Mouse (Mus musculus): ENCODE results near the gene Cers3.

Cers3 gene

GRCm38 (mm10) chr7:66786476-66786875 lies 43.2 kb downstream of the Cers3 start:
- no peak for DNase-seq

- DNase-seq: no peak
Measured at GRCm38 (mm10) chr7:66787816-66788215, 44.5 kb downstream of the Cers3 start.

- no peak for DNase-seq
Measured at GRCm38 (mm10) chr7:66789860-66790748, 46.8 kb downstream of the Cers3 start.

GRCm38 (mm10) chr7:66791022-66791421 lies 47.7 kb downstream of the Cers3 start:
- DNase-seq: no peak

- DNase-seq: no peak
Measured at GRCm38 (mm10) chr7:66796909-66797308, 53.6 kb downstream of the Cers3 start.

- DNase-seq: no peak
Measured at GRCm38 (mm10) chr7:66797345-66797744, 54.0 kb downstream of the Cers3 start.

GRCm38 (mm10) chr7:66798826-66799225 lies 55.5 kb downstream of the Cers3 start:
- DNase-seq: no peak

GRCm38 (mm10) chr7:66800784-66801183 lies 57.5 kb downstream of the Cers3 start:
- DNase-seq: no peak

- DNase-seq: no peak
Measured at GRCm38 (mm10) chr7:66801785-66802184, 58.5 kb downstream of the Cers3 start.

- DNase-seq: no peak
Measured at GRCm38 (mm10) chr7:66803798-66804197, 60.5 kb downstream of the Cers3 start.

GRCm38 (mm10) chr7:66806801-66807200 lies 63.5 kb downstream of the Cers3 start:
- DNase-seq: no peak

- DNase-seq: no peak
Measured at GRCm38 (mm10) chr7:66810436-66810835, 67.1 kb downstream of the Cers3 start.

- DNase-seq: no peak
Measured at GRCm38 (mm10) chr7:66811294-66811693, 68.0 kb downstream of the Cers3 start.

- no peak for DNase-seq
Measured at GRCm38 (mm10) chr7:66812289-66812688, 69.0 kb downstream of the Cers3 start.

- no peak for DNase-seq
Measured at GRCm38 (mm10) chr7:66812737-66813136, 69.4 kb downstream of the Cers3 start.

- no peak for DNase-seq
Measured at GRCm38 (mm10) chr7:66813172-66813571, 69.9 kb downstream of the Cers3 start.

GRCm38 (mm10) chr7:66815526-66815925 lies 72.2 kb downstream of the Cers3 start:
- DNase-seq: no peak

GRCm38 (mm10) chr7:66820034-66820433 lies 76.7 kb downstream of the Cers3 start:
- DNase-seq: peak; percentile 33

- DNase-seq: no peak
Measured at GRCm38 (mm10) chr7:66830803-66831202, 87.5 kb downstream of the Cers3 start.

GRCm38 (mm10) chr7:66831295-66831694 lies 88.0 kb downstream of the Cers3 start:
- DNase-seq: peak; percentile 53

GRCm38 (mm10) chr7:66839463-66840007 lies 96.2 kb downstream of the Cers3 start, which contains the start of gene Adamts17:
Gene Adamts17, plus strand, starts transcription at chr7:66839735.
- peak; percentile 91 for DNase-seq

GRCm38 (mm10) chr7:66840008-66840719 lies 96.9 kb downstream of the Cers3 start:
- peak; percentile 68 for DNase-seq

GRCm38 (mm10) chr7:66841165-66841564 lies 97.9 kb downstream of the Cers3 start:
- peak; percentile 28 for DNase-seq

- DNase-seq: peak; percentile 78
Measured at GRCm38 (mm10) chr7:66842021-66842420, 98.7 kb downstream of the Cers3 start.
